Mouse (Mus musculus): ENCODE data around the gene Methig1.
"Not testable (repeated sequence)": the region's sequence is repeated elsewhere in the genome, so short reads cannot be mapped to it uniquely, and the experiment has no call there.

The Methig1 gene

GRCm38 (mm10) chr15:100352711-100353250 lies at the start of gene Methig1, which contains the start of gene Mettl7a2:
Gene Methig1, plus strand, starts transcription at chr15:100353149.
Gene Mettl7a2, plus strand, starts transcription at chr15:100353200.
- no peak for DNase-seq (ENCODE audit: low spot score in 2 of 2)

GRCm38 (mm10) chr15:100303428-100304018 lies 49.4 kb upstream of the Methig1 start:
- no peak for DNase-seq (ENCODE audit: low spot score in 2 of 2)

- peak; percentile 35 to 48 for DNase-seq (ENCODE audit: low spot score in 2 of 2)
These were observed 48.6 kb upstream of the Methig1 start, which contains the start of gene Mettl7a1 for GRCm38 (mm10) chr15:100304019-100304991. Gene Mettl7a1, plus strand, starts transcription at chr15:100304140.

- DNase-seq (ENCODE audit: low spot score in 2 of 2), result no peak
These were observed 46.7 kb upstream of the Methig1 start for GRCm38 (mm10) chr15:100306201-100306600.

- peak; percentile 9 to 45 for DNase-seq (ENCODE audit: low spot score in 2 of 2)
These were observed 45.4 kb upstream of the Methig1 start for GRCm38 (mm10) chr15:100307438-100308096.

- DNase-seq (ENCODE audit: low spot score in 2 of 2), result no peak
These were observed 40.6 kb upstream of the Methig1 start for GRCm38 (mm10) chr15:100312346-100312745.

- no peak for DNase-seq (ENCODE audit: low spot score in 2 of 2)
These were observed 38.4 kb upstream of the Methig1 start for GRCm38 (mm10) chr15:100314448-100315145.

GRCm38 (mm10) chr15:100318014-100318671 lies 34.8 kb upstream of the Methig1 start:
- not testable (repeated sequence) for DNase-seq (ENCODE audit: low spot score in 2 of 2)

- no peak for DNase-seq (ENCODE audit: low spot score in 2 of 2)
These were observed 33.1 kb upstream of the Methig1 start for GRCm38 (mm10) chr15:100319884-100320283.

- DNase-seq (ENCODE audit: low spot score in 2 of 2), result no peak
These were observed 32.5 kb upstream of the Methig1 start for GRCm38 (mm10) chr15:100320295-100320905.

GRCm38 (mm10) chr15:100321134-100321533 lies 31.8 kb upstream of the Methig1 start:
- DNase-seq (ENCODE audit: low spot score in 2 of 2), result no peak

GRCm38 (mm10) chr15:100324021-100324591 lies 28.8 kb upstream of the Methig1 start:
- DNase-seq (ENCODE audit: low spot score in 2 of 2), result no peak

GRCm38 (mm10) chr15:100325235-100325634 lies 27.7 kb upstream of the Methig1 start:
- DNase-seq (ENCODE audit: low spot score in 2 of 2), result no peak

- not testable (repeated sequence) for DNase-seq (ENCODE audit: low spot score in 2 of 2)
These were observed 24.9 kb upstream of the Methig1 start for GRCm38 (mm10) chr15:100328089-100328488.

GRCm38 (mm10) chr15:100329336-100329735 lies 23.6 kb upstream of the Methig1 start:
- DNase-seq (ENCODE audit: low spot score in 2 of 2), result not testable (repeated sequence)

GRCm38 (mm10) chr15:100330739-100331138 lies 22.2 kb upstream of the Methig1 start:
- DNase-seq (ENCODE audit: low spot score in 2 of 2), result no peak

- DNase-seq (ENCODE audit: low spot score in 2 of 2), result not testable (repeated sequence)
These were observed 20.6 kb upstream of the Methig1 start for GRCm38 (mm10) chr15:100332077-100332961.

- DNase-seq (ENCODE audit: low spot score in 2 of 2), result no peak
These were observed 18.3 kb upstream of the Methig1 start, which contains the start of gene Mettl7a3 for GRCm38 (mm10) chr15:100334629-100335028. Gene Mettl7a3, plus strand, starts transcription at chr15:100334929.

GRCm38 (mm10) chr15:100337328-100337727 lies 15.6 kb upstream of the Methig1 start:
- DNase-seq (ENCODE audit: low spot score in 2 of 2), result not testable (repeated sequence)

Data from thymus, postnatal 10 days (tissue).